Mouse (Mus musculus) layer of hippocampus, postnatal 36 days (tissue): ENCODE results near the gene Slit3. TPM values are rescaled to one million over a fixed set of nuclear protein-coding genes. Genes with fewer than 3 reads are reported as not detected.
A peak's percentile ranks its signal among the peaks of the same experiment; 100 is the strongest.

ENCODE experiments used
- DNase-seq, 2 experiments: peaks; one replicate each; pipeline ENCODE4 v3.0.0; 2022
- total RNA-seq, 2 experiments: library from RNA; stranded (reverse); gene quantifications; 2 replicates each; pipeline ENCODE4 v1.2.3; 2021

Slit3 gene
- total RNA-seq, 2 experiments from 2014 or later: 91.0 to 112 TPM

DNA sequence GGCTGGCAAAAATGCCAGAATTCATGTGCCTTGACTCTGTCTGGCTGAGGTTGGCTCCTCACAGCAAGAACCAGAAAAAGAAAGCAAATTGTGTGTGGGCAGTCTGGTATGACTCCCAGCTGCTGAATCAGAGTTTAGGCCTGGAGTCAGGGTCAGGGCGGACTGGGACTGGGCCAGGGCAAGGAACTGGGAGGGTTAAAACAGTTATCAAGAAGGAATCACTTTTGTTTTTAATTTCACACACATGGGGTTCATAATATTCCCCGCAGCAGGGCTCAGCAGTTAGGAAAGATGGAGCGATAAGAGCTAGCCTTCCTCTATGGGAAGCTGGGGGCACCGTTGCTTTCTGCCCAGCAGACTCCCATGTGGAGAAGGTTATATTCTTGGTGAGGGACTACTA, 234.8 kb downstream of the Slit3 start:
- DNase-seq: no peak

DNA sequence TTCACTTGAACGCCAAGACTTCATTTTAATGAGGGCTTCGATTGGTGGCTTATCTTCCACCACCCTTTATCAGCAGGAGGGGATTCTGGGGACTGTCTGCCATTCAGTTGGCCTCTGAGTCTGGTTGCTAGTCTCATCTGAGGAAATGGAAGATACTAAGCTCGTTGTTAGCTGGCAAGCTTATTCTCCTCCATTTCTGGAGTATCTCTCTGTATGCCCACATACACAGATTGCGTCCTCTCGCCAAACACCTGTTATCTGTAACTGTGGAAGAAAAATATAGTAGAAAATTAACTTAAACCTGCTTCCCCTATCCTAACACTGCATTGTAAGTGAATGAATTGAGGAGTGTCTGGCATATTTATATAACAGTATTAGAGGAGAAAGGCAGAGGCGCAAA, 240.0 kb downstream of the Slit3 start:
- no peak for DNase-seq

DNA sequence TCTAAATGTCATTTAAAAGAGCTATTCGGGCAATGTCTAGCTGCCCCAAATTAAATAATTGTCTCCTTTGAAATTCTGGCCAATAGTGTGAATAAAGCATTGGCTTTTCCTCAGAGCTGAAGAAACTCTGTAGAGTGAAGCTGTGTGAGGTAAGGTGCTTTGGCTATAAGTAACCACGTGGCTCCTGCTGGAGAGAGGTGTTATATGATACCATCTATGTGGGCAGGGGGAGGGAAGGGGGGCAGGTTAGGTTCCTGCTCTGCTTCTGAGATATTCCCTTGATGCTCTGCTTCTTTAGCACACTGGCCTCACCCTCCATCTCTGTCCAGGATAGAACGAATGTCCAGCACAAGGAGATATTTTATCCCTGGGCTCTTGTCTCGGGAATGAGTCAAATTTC, 242.0 kb downstream of the Slit3 start:
- DNase-seq: no peak

DNA sequence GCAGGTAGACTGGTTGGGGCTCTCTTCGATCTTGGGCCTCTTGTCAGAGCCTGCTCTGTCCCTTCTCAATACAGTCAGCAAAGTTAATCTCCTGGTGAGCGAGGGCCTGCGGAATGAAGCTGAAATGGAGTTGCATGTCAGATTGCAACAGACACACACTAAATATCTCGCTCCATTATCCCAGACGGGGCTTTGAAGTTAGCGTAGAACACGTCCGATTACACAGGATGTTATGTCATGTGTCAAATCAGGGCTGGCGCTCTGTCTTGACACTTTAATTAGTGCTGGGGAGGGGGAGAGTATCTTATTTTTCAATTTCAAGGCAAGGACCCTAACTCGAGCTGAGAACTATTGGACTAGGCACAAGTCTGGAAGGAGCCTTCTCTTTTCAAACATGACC, 243.4 kb downstream of the Slit3 start:
- DNase-seq: no peak

DNA sequence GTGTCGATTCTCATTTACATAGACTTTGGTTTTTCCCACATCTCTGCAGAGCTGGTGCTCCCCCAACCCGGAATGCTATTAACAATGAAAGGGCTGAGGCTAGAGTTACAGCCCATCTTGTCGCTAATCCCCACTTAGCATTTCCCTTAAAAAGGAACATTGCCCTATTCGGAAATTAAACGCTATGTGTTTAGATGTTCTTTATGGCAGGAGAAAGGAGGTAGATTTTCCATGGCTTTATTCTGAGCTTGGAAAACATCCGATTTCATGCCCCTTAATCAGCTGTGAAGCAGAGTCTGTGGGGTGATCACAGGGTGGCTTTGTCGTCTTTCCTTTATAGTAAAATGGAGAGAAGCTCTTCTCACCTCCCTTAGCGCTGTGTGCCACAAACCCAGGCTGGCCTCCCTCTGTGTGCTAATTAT, 244.5 kb downstream of the Slit3 start:
- no peak for DNase-seq

DNA sequence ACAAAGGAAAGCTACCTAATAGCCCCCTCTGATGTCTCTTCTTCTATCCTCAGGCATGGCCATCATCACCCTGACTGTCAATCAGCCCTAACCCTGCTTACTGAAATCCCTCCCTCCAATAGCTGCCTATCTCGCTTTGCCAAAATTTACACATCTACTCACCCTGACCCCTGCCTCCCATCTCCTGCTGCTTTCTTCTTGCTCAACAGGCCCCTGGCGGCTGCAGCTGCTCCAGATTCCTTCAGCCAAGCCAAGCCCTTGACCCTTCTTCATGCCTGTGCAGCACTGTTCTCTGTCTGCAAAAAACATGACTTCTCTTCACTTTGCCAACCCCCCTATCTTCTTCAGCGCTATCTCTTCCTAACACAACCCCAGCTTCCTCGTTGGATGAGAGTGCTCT, 245.6 kb downstream of the Slit3 start:
- no peak for DNase-seq

DNA sequence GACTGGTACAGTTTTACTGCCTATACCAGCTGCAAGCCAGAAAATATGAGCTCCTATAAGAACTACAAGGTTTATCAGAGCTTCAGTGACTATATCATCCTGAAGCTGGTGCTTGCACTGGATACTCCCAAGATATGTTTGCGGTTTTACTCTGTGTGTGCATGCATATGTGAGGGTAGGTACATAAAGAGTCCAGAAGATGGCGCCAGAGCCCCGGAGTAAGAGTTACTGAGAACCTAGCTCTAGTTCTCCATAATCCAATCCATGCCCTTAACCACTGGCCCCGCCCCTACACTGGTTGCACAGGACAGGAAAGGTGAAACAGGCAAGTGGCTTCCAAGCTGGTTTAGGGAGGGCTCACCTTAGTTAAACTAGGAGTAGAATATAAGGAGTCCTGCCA, 246.2 kb downstream of the Slit3 start:
- no peak for DNase-seq

DNA sequence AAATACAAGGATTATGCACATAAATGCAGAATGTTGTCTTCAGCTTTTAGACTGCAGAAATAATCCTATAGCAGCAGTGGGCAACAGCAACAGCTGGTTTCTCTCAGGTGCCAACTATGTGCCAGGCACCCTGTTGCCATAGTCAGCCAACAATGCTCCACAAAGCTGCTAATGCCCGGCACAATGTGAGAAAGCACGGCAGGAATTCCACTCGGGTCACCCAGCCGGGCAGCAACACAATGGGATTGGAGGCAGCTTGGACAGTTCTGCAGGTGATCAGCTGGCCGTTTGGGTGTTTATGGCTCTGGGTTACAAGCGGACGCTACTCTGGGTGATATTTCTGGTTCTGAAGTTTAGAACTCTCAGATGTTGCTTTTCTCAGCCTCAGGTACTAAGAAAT, 248.9 kb downstream of the Slit3 start:
- no peak for DNase-seq

DNA sequence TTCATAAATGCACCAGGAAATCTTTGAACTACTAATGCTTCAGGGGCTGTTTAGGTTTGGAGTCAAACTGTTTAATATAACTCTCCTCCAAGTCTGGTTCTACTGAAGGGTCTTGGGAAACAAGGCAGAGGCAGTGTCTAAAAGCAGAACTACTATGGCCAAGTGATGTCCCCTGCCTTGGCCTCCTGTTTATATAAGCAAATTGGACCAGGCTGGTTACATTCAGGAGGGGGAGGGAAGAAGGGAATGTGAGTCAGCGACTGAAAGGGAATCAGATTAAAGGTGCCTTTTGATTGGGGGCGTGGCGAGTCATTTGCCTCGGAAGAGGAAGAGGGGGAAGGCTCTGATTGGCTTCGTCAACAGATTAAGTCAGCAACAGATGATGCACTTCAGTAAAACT, 249.7 kb downstream of the Slit3 start:
- no peak for DNase-seq

DNA sequence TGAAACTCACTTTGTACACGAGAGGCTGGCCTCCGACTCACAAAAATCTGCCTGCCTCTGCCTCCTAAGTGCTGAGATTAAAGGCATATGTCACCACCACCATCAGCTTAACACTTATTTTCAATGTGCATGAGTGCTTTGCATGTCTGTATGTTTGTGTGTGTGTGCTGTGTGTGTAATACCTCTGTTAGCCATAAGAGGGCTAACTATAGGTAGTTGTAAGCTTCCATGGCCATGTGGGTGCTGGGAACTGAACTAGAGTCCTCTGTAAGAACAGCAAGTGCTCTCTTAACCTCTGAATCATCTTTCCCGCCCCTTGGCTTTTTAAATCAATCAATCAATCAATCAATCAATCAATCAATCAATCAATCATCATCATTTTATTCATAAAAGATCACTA, 251.4 kb downstream of the Slit3 start:
- DNase-seq: no peak

DNA sequence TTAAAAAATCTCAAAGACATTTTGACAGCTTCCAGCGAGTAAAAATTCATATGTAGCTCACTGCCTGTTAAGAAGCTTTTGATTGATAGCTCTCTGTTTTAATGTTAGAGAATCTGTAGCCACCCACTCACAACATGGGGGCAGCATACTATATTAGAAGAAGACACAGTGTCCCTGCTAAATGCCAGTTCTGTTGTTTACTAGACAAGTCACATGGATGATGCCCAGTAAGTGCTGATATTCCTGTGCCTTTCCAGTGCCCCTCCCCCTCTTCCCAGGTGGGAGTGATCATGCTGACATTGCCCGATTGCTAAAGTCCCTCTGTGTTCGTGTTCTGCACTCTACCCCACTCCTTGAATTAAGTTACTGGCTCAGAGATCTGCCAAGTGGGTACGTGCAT, 254.0 kb downstream of the Slit3 start:
- peak; percentile 47 to 68 for DNase-seq

DNA sequence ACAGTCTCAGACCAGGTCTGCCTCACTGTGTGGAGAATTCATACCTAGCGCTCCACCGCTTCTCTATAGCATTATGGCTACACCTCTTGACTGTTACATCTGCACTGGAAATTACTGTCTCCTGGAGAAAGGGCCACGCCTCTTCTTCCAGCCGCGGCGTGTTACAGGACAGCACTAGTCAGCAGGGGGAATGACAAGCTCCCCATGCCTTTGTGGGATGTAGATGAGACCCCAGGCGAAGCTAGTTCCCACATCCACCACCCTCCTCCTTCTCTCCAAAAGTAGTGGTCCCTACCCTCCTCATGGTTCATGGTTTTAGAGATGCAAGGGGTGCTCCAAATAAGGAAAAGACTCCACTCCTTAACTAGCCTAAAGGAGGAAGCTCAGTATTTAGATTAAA, 257.8 kb downstream of the Slit3 start:
- no peak for DNase-seq

DNA sequence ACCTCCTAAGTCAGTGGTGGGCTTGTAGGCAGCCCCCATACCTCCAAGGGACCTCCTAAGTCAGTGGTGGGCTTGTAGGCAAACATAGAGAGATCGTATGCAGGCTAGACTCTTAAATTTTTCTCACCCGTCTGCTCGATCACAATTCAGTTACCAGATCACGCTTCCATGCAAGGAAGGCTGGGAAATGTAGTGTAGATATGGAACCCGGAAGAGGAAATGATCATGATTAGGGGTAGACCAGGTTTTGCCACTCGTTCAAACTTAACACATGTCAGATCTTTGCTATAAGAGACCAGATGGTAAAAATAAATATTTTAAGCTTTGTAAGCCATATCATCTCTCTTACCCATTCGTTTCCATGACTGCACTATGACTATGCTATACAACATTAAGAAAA, 258.4 kb downstream of the Slit3 start:
- DNase-seq: no peak

DNA sequence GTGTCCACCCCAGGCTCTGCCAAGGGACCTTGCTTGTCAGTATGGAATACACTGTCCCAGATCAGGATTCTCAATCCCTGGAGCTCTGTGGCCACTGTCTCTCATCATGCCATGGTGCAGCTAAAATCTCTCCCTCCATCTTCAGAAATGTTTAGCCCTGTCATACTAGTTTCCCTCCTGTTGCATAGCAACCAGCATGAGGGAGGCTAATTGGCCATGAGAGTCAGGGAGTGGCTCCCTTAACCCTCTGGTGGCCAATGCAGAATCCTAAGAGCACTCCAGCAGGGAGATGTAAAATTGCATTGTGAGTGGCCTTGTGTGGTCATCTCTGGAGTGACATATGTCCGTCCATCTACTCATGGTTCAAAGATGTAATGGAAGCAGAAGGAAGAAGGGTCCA, 259.7 kb downstream of the Slit3 start:
- DNase-seq: no peak

DNA sequence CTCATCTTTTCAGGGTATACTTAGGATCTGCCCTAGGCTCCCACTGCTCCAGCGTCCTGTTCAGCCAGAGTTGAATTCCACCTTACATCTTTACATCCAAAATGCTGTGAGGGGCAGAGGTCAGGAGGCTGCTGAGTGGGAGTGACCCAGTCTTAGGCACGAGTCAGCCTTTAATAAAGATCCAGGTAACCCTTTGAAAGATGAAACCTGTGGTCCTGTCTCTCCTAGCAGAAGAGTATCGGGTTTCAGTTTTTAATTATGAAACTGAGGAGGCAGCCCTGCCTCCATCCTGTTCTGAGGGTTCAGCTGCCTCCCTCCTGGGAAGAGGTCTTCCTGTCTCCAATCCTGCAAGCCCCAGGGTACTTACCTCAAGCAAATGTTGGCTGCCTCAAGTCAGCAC, 264.4 kb downstream of the Slit3 start:
- DNase-seq: no peak

DNA sequence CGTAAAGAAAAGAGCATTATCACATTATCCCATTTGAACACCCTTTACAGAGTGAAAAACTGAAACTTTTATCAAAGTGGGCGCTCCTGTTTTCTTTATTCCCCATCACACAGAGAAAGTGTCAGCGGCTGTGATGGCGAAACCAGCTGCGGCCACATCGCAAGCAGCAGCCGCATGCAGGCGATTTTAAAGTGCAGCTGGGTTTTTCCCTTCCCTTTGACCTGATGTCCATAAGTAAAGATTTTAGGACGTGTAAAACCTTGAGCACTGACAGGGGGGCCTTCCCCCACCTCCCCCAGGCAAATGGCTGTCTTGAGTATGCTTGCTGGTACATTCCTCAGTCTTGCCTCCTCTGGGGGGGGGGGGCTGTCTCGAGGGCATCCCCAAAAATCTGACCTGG, 266.8 kb downstream of the Slit3 start:
- no peak for DNase-seq

DNA sequence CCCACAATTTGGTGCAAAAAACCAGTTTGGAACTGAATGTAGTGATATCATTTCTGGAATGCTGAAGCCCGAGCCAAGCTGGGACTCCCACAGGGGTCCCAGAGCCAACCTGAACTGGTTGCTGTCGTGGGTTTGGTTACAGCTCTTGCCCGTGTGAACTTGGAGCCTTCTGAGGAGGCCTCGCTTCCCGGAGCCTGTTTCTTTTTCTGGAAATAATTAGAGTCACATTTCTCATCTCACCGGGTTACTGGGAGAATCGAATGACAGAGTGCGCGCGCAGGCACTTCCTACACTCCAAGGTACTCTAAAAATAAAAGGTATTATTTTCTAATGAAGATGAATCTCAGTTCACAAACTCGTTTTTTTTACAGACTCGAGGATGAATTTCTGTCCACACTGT, 267.4 kb downstream of the Slit3 start:
- no peak for DNase-seq

DNA sequence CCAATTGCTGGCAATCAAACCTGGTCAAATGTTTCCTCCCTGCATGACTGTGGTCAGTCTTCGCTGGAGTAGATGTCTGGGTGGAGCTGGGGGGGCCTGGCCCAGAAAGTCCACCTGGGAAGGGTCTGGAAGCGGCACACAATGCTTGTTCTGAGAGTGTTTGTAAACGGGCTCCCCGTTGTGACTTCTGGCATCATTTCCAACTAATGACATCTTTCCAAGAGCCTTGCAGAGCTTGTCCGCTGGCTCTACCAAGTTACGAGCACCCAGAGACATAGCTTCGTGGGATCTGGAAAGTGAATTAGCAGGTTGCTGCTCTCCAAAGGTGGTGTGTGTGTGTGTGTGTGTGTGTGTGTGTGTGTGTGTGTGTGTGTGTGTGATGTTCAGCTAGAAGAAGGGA, 268.3 kb downstream of the Slit3 start:
- DNase-seq: no peak

DNA sequence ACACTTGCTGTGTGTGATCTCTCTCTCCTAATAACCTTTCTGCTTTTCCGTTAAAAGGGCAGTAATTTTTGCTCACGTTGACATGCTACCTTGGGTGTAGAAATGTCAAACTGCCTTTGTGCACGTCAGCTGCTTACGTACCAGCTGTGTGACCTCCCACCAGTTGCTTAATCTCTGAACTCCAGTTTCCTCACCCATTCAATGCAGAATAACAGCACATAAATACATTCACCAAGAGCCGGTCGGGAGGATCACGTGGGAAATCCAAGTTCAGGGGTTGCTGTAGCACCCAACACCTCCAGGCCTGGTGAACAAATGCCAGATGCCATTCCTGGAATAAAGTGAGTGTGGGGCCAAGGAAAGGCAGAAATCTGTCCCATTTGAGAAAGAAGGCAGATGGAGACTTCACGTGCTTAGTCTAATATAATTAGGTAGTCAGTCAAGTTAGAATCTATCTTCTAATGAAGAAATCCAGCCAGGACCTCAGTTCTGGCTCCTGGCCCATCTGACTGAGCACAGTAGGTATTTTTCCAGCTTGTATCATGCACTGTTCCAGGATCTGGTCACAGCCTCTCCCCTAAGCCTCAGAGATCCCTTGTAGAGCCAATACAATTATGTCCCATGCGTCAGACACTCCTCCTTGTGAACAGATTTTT, 268.9 kb downstream of the Slit3 start:
- no peak for DNase-seq

DNA sequence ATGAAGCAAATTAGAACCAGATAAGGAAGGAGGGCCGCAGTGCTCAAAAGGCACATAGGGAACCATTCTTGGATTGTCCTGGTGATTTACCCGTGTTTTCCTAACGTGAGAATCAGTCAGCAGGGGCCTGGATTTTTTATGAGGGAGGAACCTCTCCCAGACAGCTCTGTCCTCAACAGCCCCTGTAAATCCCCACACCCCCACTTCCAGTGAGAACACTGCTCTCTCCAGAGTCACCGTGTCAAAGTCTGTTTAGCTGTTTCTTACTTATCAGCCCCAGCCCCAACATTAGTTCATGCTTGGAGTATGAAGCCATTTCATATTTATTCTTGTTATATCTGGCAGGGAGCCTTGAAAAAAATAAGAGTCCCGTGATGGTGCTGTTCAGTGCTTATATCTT, 272.8 kb downstream of the Slit3 start:
- DNase-seq: no peak

DNA sequence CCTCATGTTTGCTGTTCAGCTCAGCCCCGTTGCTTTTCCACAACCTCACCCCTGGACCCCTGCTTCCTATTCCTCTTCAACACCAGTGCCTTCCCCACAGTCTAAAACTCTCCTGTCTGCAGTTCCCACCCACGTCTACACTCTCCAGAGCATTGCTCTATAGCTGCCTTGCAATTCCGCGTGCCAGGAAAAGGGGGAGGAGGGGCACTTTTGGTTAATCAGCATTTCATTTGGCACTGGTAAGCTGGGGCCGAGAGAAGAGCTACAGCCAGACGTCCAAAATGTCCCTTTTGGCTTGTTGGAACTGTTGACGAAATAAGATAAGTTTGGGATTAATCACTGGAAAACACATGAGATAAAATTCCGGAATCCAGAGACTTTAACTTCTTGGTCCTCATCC, 274.4 kb downstream of the Slit3 start:
- DNase-seq: no peak

DNA sequence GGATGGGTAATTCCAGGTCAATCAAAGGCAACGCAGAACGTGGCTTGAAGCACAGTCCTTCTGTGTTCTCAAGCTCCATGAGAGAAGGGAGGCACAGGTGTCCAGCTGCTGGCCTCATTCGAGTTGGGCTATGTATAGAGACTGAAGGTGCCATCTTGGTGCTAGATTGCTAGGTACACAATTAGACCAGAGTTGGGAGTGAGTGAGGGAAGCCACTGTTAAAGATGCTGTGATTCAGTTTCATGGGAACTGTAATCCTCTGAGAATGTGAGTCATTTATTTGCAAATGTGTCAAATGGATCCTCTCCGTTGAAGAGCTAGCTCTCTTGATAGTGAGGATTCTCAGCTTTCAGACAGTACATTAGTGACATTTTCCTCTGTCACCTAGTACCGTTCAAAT, 277.3 kb downstream of the Slit3 start:
- no peak for DNase-seq

DNA sequence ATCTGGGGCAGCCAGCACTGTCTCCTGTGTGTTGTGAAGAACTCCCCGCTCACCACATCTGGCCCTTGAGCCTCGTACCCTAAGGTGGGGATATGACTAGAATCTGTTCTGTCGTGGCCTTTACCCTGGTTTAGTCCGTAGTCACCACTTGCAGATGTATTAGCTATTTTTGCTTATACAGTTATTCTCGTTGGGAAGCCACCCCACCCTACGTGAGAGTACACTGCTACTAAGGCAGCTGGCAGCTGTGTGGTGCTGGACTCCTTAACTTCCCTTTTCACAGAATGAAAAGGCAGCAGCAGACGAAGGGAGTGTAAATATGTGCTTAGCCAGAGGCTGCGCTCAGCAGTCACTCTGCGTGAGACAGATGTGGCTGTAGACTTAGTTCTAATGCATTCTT, 282.5 kb downstream of the Slit3 start:
- DNase-seq: no peak

DNA sequence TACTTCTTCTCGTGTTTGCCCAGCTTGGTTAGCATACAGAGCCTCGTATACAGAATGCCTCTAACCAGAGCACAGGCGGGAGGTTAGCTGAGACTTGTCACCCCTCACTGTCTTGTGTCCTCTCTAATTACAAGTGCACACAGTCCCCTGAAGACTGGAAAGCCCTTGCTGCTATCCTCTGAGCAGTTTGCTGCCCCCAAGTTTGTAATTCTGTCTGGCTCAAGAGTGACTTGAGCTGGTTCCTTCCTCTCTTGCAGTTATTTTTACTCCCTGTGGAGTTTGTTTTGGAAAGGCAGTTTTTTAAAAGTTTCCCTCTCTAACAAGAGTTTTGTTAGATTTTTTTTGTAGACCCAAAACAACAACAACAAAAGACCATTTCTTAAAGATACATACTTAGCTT, 285.0 kb downstream of the Slit3 start:
- no peak for DNase-seq

DNA sequence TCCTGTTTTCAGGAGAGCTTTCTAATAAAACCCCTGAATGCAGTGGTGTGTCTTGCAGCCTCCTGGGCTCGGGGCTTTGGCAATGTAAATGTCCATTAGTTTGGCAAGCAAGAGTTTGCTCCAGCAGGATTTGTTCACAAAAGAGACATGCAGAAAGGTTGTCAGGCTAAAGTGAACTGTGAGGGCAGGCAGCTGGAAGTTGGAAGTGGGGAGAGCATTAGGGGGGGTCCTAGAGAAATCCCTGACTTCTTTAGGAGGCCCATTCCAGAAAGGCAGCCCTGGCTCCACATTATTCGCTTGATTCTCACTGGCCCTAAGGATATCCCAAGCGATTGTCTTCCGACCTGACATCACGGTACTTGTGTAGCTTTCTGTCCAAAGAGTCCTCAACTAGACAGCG, 285.5 kb downstream of the Slit3 start:
- no peak for DNase-seq
